Mouse (Mus musculus): ENCODE results near the gene Ap1b1.

DNA sequence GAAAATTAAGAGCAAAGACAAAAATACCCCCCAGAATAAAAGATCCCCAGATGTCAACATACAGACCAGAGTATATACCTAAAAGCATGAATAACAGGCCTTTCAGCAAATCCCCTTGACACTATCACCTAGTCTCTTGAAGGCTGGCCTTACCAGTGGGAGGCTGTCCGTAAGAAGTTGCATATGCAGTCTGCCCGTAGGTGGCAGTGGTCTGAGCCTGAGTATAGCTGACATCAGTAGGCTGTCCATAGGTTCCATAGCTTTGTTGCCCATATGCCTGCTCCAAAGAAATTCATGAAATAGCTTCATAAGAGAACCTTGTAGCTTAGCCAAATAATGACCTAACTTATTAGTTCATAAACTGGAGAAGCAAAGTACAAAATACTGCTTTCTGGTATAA, 105.1 kb downstream of the Ap1b1 start:
- TF ChIP-seq CTCF (IDR thresholded peaks at IDR 0.05; ENCODE audit: low read depth, low read length) (no peak), GATA1 (IDR thresholded peaks at IDR 0.05; ENCODE audit: borderline replicate concordance, low read length) (no peak)
